Mouse (Mus musculus) C2C12 (cell line): ENCODE results near the gene Nars2.

Experiments used
- CTCF ChIP-seq: IDR thresholded peaks from one replicate; pipeline ENCODE4 v1.5.1; 2011; ENCODE audit not compliant: control insufficient read depth, insufficient read depth, insufficient read length
- FOSL1 ChIP-seq: IDR thresholded peaks from one replicate; pipeline ENCODE4 v1.8.0; 2011; ENCODE audit warnings: mild to moderate bottlenecking, low read length; ENCODE audit not compliant: poor library complexity, insufficient read depth, severe bottlenecking
- MAX ChIP-seq: IDR thresholded peaks from one replicate; pipeline ENCODE4 v1.6.1; 2011; ENCODE audit warnings: mild to moderate bottlenecking, control low read depth

GRCm38 (mm10) chr7:96951281-96952051 is at the start of gene Nars2:
- no peak for TF ChIP-seq CTCF
- no peak for TF ChIP-seq FOSL1
- TF ChIP-seq MAX: no peak
